Mouse (Mus musculus) liver, embryonic 15.5 days (tissue): Measurements from ENCODE around the gene BC052040. TPM values are rescaled to one million over a fixed set of nuclear protein-coding genes. Genes with fewer than 3 reads are reported as not detected.

ENCODE experiments used
- ATAC-seq: fragments of 200-750 bp; cut with Nextera tagmentation; 2 replicates; pipeline ENCODE4 v1.8.0; 2017; ENCODE audit warnings: moderate number of reproducible peaks, mild to moderate bottlenecking, moderate library complexity; ENCODE audit not compliant: insufficient read depth
- H3K27ac ChIP-seq: fragments of 300-500 bp; sonication (generic); replicated peaks from 2 replicates; pipeline ENCODE4 v1.5.1; 2015; ENCODE audit warnings: mild to moderate bottlenecking, inconsistent platforms
- H3K27me3 ChIP-seq: fragments of 300-500 bp; sonication (generic); 2 replicates; pipeline ENCODE4 v1.6.1; 2015; ENCODE audit warnings: mild to moderate bottlenecking, inconsistent platforms
- H3K36me3 ChIP-seq: fragments of 300-500 bp; sonication (generic); replicated peaks from 2 replicates; pipeline ENCODE4 v1.6.1; 2015; ENCODE audit warnings: moderate library complexity, mild to moderate bottlenecking, inconsistent platforms
- H3K4me1 ChIP-seq: fragments of 300-500 bp; sonication (generic); replicated peaks from 2 replicates; pipeline ENCODE4 v1.6.1; 2015; ENCODE audit warnings: inconsistent platforms
- H3K4me2 ChIP-seq: fragments of 300-500 bp; sonication (generic); 2 replicates; pipeline ENCODE4 v1.6.1; 2015; ENCODE audit warnings: moderate library complexity, mild to moderate bottlenecking, inconsistent platforms
- H3K4me3 ChIP-seq: fragments of 300-500 bp; sonication (generic); replicated peaks from 2 replicates; pipeline ENCODE4 v1.5.1; 2015; ENCODE audit warnings: mild to moderate bottlenecking, inconsistent platforms
- H3K9ac ChIP-seq: fragments of 300-500 bp; sonication (generic); 2 replicates; pipeline ENCODE4 v1.6.1; 2015; ENCODE audit warnings: moderate library complexity, mild to moderate bottlenecking, inconsistent platforms
- H3K9me3 ChIP-seq: fragments of 300-500 bp; sonication (generic); replicated peaks from 2 replicates; pipeline ENCODE4 v1.6.1; 2016; ENCODE audit warnings: inconsistent platforms
- WGBS: fragments of 180-500 bp; shearing (Covaris S2); methylation state at CpG from one replicate; pipeline ENCODE4 v1.1.7; 2015; ENCODE audit warnings: mixed read lengths; ENCODE audit not compliant: insufficient replicate concordance; 5-methylcytosine and 5-hydroxymethylcytosine counted together
- polyA plus RNA-seq: library from polyadenylated mRNA; unstranded; fragments of >200 nt; fragmentation: Nextera tagmentation; extraction: Ambion mirVana; gene quantifications from 2 replicates; pipeline ENCODE4 v1.2.1, GENCODE M21; 2015

Gene BC052040
- polyA plus RNA-seq, 1 experiment from 2014 or later = 7.9 TPM

GRCm38 (mm10) chr2:115574802-115575201 is 6.7 kb upstream of the BC052040 start:
- no peaks in the 10 kb centered on the region for H3K27me3 ChIP-seq
- no peak for ATAC-seq
- no peak overlapping the region for H3K27ac ChIP-seq
- peaks cover 9% of the 10 kb centered on the region for H3K4me1 ChIP-seq
- H3K9ac ChIP-seq = no peak overlapping the region
- no peak overlapping the region for H3K4me2 ChIP-seq
- H3K4me3 ChIP-seq = no peak overlapping the region
- H3K36me3 ChIP-seq = no peaks in the 10 kb centered on the region
- 58% methylated on average over 5 of the region's 5 CpGs for WGBS
- H3K9me3 ChIP-seq = no peaks in the 10 kb centered on the region

DNA sequence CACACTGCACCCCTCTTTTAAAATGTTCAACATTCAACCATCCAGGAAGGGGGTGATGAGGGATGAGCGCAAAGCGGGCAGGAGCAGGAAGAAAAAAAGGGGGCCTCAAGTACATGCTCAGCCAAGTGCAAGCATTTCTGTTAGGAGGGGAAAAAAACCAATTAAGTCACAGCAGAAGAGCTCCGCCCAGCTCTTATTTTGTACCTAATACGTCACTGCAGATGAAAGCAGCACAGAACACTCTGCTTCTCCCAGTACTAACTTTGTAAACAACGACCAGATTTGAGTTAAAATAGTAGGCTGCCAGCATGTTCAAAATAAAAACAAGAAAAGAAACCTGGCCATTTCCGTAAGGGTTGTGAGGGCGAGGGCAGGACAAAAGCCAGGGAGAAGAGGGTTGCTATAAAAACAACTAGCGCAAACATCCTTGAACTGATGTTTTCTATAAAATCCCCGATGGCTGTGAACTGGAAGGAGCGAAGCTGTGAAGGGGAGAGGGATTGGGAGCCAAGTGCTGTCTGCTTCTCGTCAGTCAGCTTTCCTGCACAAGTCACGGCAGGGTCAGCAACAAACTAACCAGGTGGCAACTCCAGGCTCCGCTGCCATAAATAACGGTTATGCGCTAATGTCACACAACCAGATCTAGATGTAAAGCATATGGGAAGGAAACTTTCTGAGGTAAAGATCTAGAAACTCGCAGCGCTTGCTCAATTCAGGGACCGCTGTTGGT is 2.2 kb upstream of the BC052040 start:
- Histone ChIP-seq H3K9me3 (no peaks in the 10 kb centered on the region), H3K9ac (0 out of 2 replicates have a peak overlapping the region, but pooled peaks have one; percentile 6), H3K27ac (0 out of 2 replicates have a peak overlapping the region, but pooled peaks have one; percentile 25), H3K36me3 (no peaks in the 10 kb centered on the region), H3K27me3 (no peaks in the 10 kb centered on the region), H3K4me3 (peak overlapping the region; percentile 25), H3K4me2 (peak overlapping the region; percentile 46), H3K4me1 (peaks cover 32% of the 10 kb centered on the region)
- WGBS = 70% methylated on average over 18 of the region's 18 CpGs
- no peak for ATAC-seq

DNA sequence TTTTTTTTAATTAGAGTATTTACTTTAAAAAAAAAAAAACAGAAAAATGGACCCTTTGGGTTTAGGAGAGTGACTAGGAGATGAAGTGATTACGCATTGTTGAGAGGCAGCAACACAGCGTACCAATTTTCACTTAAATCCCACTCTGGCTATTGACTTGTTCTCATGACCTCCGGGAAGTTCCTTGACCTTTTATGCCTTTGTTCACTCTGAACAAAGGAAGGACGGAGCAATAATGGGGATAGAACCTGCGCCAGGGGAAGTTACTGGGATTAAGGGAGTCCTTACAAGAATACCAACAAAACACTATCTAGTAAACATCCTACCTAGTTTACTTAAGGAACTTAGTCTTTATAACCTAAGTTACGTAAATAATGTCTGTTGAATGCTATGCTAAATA is 1.5 kb upstream of the BC052040 start:
- H3K4me2 ChIP-seq = peak overlapping the region; percentile 46
- H3K27me3 ChIP-seq = no peaks in the 10 kb centered on the region
- WGBS = 72% methylated on average over 6 of the region's 6 CpGs
- no peak for ATAC-seq
- H3K27ac ChIP-seq = no peak overlapping the region
- H3K4me1 ChIP-seq = peaks cover 32% of the 10 kb centered on the region
- no peaks in the 10 kb centered on the region for H3K9me3 ChIP-seq
- 0 out of 2 replicates have a peak overlapping the region, but pooled peaks have one; percentile 7 for H3K4me3 ChIP-seq
- no peaks in the 10 kb centered on the region for H3K36me3 ChIP-seq
- no peak overlapping the region for H3K9ac ChIP-seq

DNA sequence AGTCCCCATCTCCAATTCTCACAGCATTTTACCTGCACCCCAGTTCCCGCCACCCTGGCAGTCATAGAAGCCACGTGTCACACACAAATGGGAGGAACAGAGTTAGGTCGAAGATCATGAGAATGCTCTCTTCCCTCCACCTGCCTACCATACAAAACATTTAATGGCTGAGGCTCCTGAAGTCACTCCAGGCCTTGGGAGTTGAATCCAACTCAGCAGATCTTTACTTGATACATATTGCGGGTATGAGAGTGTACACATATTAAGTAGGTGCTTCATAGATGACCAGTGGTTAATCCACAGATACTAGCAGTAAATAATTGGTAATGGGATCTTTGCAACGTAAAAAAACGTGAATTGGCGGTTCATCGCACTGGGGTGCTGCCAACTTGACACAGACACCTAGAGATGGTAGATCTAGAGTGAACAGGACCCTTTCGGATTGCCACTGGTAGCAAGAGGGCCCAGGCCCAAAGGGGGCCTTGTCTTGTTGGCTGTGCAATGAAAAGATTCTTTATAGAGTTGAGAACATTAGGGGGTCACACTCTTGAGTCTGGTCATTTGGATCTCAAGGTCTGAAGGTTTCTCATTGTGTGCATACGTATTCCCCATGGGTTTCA is 583 bp downstream of the BC052040 start:
- ATAC-seq = no peak
- Histone ChIP-seq H3K4me3 (peak overlapping the region; percentile 83), H3K9ac (peak overlapping the region; percentile 78), H3K36me3 (no peaks in the 10 kb centered on the region), H3K4me1 (peaks cover 32% of the 10 kb centered on the region), H3K4me2 (peak overlapping the region; percentile 83), H3K27me3 (no peaks in the 10 kb centered on the region), H3K27ac (peak overlapping the region; percentile 88), H3K9me3 (no peaks in the 10 kb centered on the region)
- 61% methylated on average over 10 of the region's 10 CpGs for WGBS

DNA sequence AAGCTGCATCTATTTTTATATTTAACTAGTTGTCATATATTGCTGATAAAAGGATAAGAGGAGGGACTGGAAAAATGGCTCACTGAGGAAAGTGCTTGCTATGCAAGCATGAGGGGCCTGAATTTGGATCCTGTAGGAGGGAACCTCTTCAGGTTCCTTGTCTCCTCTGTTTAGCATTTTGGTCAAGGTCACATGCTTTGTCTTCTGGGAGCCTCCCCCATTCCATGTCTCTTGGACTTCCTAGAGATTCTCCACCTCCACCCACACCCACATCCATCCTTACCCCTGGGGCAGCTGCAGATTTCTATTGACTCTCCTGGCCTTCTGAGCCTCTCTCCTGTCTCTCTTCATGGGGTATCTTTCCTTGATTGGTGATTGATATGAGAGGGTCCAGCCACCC is 2.3 kb downstream of the BC052040 start:
- no peaks in the 10 kb centered on the region for H3K9me3 ChIP-seq
- H3K4me2 ChIP-seq = no peak overlapping the region
- H3K9ac ChIP-seq = no peak overlapping the region
- H3K4me1 ChIP-seq = peaks cover 32% of the 10 kb centered on the region
- no peak overlapping the region for H3K4me3 ChIP-seq
- no peaks in the 10 kb centered on the region for H3K27me3 ChIP-seq
- no peaks in the 10 kb centered on the region for H3K36me3 ChIP-seq
- no peak for ATAC-seq
- no peak overlapping the region for H3K27ac ChIP-seq

DNA sequence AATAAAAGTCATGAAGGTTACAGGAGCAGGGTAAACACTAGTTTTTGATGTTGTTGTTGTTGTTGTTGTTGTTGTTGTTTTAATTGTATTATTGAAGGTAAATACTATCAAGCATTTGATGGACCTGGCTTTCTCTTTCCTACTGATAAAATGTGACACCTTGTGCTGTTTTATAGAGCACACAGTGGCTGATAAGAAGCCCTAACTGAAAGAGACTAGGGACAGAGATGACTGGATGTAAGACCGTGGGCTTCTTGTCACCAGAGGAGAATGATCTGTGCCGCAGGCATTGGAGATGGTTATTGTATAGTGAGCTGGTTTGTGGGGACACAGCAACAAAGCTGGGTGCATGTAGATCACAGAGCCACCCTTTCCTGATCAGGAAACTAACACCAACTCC is 9.1 kb downstream of the BC052040 start:
- H3K9ac ChIP-seq = no peak overlapping the region
- no peak for ATAC-seq
- no peaks in the 10 kb centered on the region for H3K36me3 ChIP-seq
- H3K27me3 ChIP-seq = no peaks in the 10 kb centered on the region
- WGBS = 34% methylated on average over 2 of the region's 2 CpGs
- no peak overlapping the region for H3K4me3 ChIP-seq
- no peaks in the 10 kb centered on the region for H3K9me3 ChIP-seq
- H3K4me1 ChIP-seq = peaks cover 7% of the 10 kb centered on the region; the same call in 1 of the 2 replicates
- no peak overlapping the region for H3K27ac ChIP-seq
- no peak overlapping the region for H3K4me2 ChIP-seq

- H3K27me3 ChIP-seq = no peaks in the 10 kb centered on the region
- no peak overlapping the region for H3K9ac ChIP-seq
- no peak overlapping the region for H3K4me3 ChIP-seq
- no peak overlapping the region for H3K4me2 ChIP-seq
- 76% methylated on average over 2 of the region's 2 CpGs for WGBS
- H3K9me3 ChIP-seq = no peaks in the 10 kb centered on the region
- no peak for ATAC-seq
- peaks cover 7% of the 10 kb centered on the region; the same call in 1 of the 2 replicates for H3K4me1 ChIP-seq
- H3K27ac ChIP-seq = no peak overlapping the region
- H3K36me3 ChIP-seq = no peaks in the 10 kb centered on the region
Observed at GRCm38 (mm10) chr2:115592651-115593119, 11.2 kb downstream of the BC052040 start.

DNA sequence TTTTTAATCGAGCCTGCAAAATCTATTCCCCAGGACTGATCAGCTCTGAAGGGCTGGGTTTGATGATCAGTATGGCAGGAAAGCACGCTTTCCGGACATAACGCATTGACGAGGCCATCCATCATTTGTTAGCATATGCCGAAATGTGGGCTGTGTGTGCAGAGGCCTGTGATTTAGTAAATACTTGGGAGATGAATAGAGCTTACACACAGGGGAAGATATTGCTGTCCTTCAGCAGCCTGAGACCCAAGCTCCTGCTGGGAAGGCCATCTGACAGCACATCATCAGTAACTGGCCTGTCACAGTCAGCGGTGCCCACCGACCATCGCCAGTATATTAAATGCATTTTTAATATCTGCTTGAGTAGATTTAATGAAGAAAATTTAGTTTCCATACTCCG is 15.5 kb downstream of the BC052040 start:
- no peaks in the 10 kb centered on the region for H3K36me3 ChIP-seq
- 82% methylated on average over 10 of the region's 10 CpGs for WGBS

GRCm38 (mm10) chr2:115598266-115598665 is 16.8 kb downstream of the BC052040 start:
- H3K27me3 ChIP-seq = no peaks in the 10 kb centered on the region
- H3K4me1 ChIP-seq = no peaks in the 10 kb centered on the region; the same call in 1 of the 2 replicates

More for the DNA sequence above, 15.5 kb downstream of the BC052040 start:
- no peaks in the 10 kb centered on the region for H3K9me3 ChIP-seq
- no peak for ATAC-seq
- no peaks in the 10 kb centered on the region for H3K27me3 ChIP-seq
- no peak overlapping the region for H3K4me3 ChIP-seq
- no peak overlapping the region for H3K9ac ChIP-seq
- H3K4me2 ChIP-seq = no peak overlapping the region
- H3K4me1 ChIP-seq = peaks cover 3% of the 10 kb centered on the region; the same call in 1 of the 2 replicates
- no peak overlapping the region for H3K27ac ChIP-seq

GRCm38 (mm10) chr2:115600724-115601123 is 19.2 kb downstream of the BC052040 start:
- H3K4me2 ChIP-seq = no peak overlapping the region
- H3K4me3 ChIP-seq = no peak overlapping the region
- no peaks in the 10 kb centered on the region for H3K27me3 ChIP-seq
- no peak for ATAC-seq
- H3K4me1 ChIP-seq = peaks cover 1% of the 10 kb centered on the region
- H3K27ac ChIP-seq = no peak overlapping the region
- 70% methylated on average over 5 of the region's 5 CpGs for WGBS
- H3K36me3 ChIP-seq = no peaks in the 10 kb centered on the region
- no peak overlapping the region for H3K9ac ChIP-seq
- no peaks in the 10 kb centered on the region for H3K9me3 ChIP-seq

More at GRCm38 (mm10) chr2:115598266-115598665, 16.8 kb downstream of the BC052040 start:
- Histone ChIP-seq H3K27ac (no peak overlapping the region), H3K9me3 (no peaks in the 10 kb centered on the region), H3K4me2 (no peak overlapping the region), H3K9ac (no peak overlapping the region), H3K4me3 (no peak overlapping the region), H3K36me3 (no peaks in the 10 kb centered on the region)
- no peak for ATAC-seq
- 72% methylated on average over 5 of the region's 5 CpGs for WGBS

DNA sequence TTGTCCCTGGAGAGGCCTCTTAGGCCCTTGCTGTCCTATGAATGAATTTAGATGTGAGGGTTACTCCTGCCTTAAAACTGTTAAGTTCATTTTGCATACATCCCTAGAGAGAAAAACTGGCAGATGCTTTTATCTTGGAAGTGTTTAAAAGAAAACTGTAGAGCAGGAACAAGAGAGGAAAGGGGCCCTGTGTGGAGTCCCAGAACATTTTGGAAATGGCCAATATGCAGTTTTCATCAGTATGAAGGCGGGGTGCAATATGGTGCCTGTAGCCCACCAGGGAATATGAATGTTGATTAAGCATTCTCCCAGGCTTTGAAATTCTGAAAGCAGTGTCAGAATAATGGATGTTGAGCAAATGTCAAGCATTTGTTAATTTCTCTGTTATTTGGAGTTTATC is 19.8 kb downstream of the BC052040 start:
- H3K36me3 ChIP-seq = no peaks in the 10 kb centered on the region
- WGBS = 90% methylated on average over 1 of the region's 1 CpGs
- H3K9ac ChIP-seq = no peak overlapping the region
- H3K27me3 ChIP-seq = no peaks in the 10 kb centered on the region
- peaks cover 7% of the 10 kb centered on the region for H3K4me1 ChIP-seq
- no peak overlapping the region for H3K4me3 ChIP-seq
- H3K9me3 ChIP-seq = no peaks in the 10 kb centered on the region
- H3K27ac ChIP-seq = no peak overlapping the region
- ATAC-seq = no peak
- no peak overlapping the region for H3K4me2 ChIP-seq
